Mouse (Mus musculus) CH12.LX (cell line): ENCODE results near the gene Wdr47. TPM values are rescaled to one million over a fixed set of nuclear protein-coding genes. Genes with fewer than 3 reads are reported as not detected.

Experiments used
- DNase-seq: peaks from one replicate; pipeline ENCODE4 v3.0.0-alpha.2; 2013; ENCODE audit errors: extremely low read depth
- H3K27ac ChIP-seq: 2 replicates; pipeline ENCODE4 v1.5.1; 2012; ENCODE audit warnings: low read depth, mild to moderate bottlenecking, control low read depth, moderate library complexity; ENCODE audit not compliant: insufficient read depth
- H3K27me3 ChIP-seq: replicated peaks from 2 replicates; pipeline ENCODE3; 2012; ENCODE audit warnings: inconsistent platforms
- H3K36me3 ChIP-seq, 2 experiments: replicated peaks in 1 of 2; 2 replicates each; pipeline versions ENCODE3 to v1.6.1; 2012; ENCODE audit warnings: inconsistent platforms in 1 of 2, low read length in 1 of 2, mild to moderate bottlenecking in 1 of 2, mixed read lengths in 1 of 2, moderate library complexity in 1 of 2; ENCODE audit not compliant: control insufficient read depth in 1 of 2, insufficient read depth in 1 of 2
- H3K4me1 ChIP-seq, 2 experiments: 2 replicates each; pipeline ENCODE4 v1.6.1; 2012; ENCODE audit warnings: inconsistent platforms in 1 of 2, moderate library complexity in 1 of 2; ENCODE audit not compliant: insufficient read depth in 2 of 2, control insufficient read depth in 1 of 2
- H3K4me2 ChIP-seq: 2 replicates; pipeline ENCODE4 v1.6.1; 2012; ENCODE audit warnings: low read depth, mild to moderate bottlenecking, control low read depth; ENCODE audit not compliant: poor library complexity, insufficient read depth, severe bottlenecking
- H3K4me3 ChIP-seq, 3 experiments: fragments of 150-350 bp in 1 of 3; sonication (generic) in 1 of 3; replicated peaks in 1 of 3; 2 replicates each; pipeline versions ENCODE3 to v1.5.1; 2011 to 2012; ENCODE audit warnings: low read depth in 2 of 3, low read length in 2 of 3, mild to moderate bottlenecking in 2 of 3, moderate library complexity in 2 of 3, control low read depth in 1 of 3, improper control_type of control experiment in 1 of 3, inconsistent platforms in 1 of 3, mixed read lengths in 1 of 3; ENCODE audit not compliant: poor library complexity in 1 of 3
- H3K79me2 ChIP-seq: replicated peaks from 2 replicates; pipeline ENCODE4 v1.6.1; 2012; ENCODE audit warnings: mild to moderate bottlenecking, moderate library complexity; ENCODE audit not compliant: control insufficient read depth, poor library complexity, insufficient read depth, severe bottlenecking; ENCODE audit errors: extremely low read depth
- H3K9ac ChIP-seq: 2 replicates; pipeline ENCODE4 v1.6.1; 2012; ENCODE audit warnings: low read depth, mild to moderate bottlenecking, control low read depth, moderate library complexity; ENCODE audit not compliant: insufficient read depth
- H3K9me3 ChIP-seq: replicated peaks from 2 replicates; pipeline ENCODE3; 2012; ENCODE audit warnings: low read length, inconsistent platforms, mixed read lengths
- CHD2 ChIP-seq: IDR thresholded peaks from 2 replicates; pipeline ENCODE4 v1.6.1; 2011; ENCODE audit warnings: low read length, improper control_type of control experiment
- EP300 ChIP-seq: IDR thresholded peaks from 2 replicates; pipeline ENCODE4 v1.6.1; 2011; ENCODE audit warnings: low read length, improper control_type of control experiment
- ETS1 ChIP-seq: conservative IDR thresholded peaks from 2 replicates; pipeline ENCODE4 v1.6.1; 2012; ENCODE audit warnings: low read depth, mild to moderate bottlenecking, inconsistent platforms, low read length, improper control_type of control experiment, moderate library complexity
- GABPA ChIP-seq: IDR thresholded peaks from 2 replicates; pipeline ENCODE4 v1.6.1; 2012; ENCODE audit warnings: low read depth, low read length, improper control_type of control experiment, inconsistent platforms; ENCODE audit not compliant: insufficient replicate concordance
- HCFC1 ChIP-seq: IDR thresholded peaks from 2 replicates; pipeline ENCODE4 v1.6.1; 2012; ENCODE audit warnings: low read depth, mild to moderate bottlenecking, inconsistent platforms, low read length, improper control_type of control experiment
- MAFK ChIP-seq: IDR thresholded peaks from 2 replicates; pipeline ENCODE4 v1.6.1; 2011; ENCODE audit warnings: low read length, improper control_type of control experiment; ENCODE audit not compliant: insufficient replicate concordance
- MEF2A ChIP-seq: IDR thresholded peaks from 2 replicates; pipeline ENCODE4 v1.6.1; 2014; ENCODE audit warnings: low read depth, mild to moderate bottlenecking, inconsistent platforms, low read length, improper control_type of control experiment, borderline replicate concordance
- MXI1 ChIP-seq: IDR thresholded peaks from 2 replicates; pipeline ENCODE4 v1.6.1; 2011; ENCODE audit warnings: mild to moderate bottlenecking, low read depth, low read length, improper control_type of control experiment
- PAX5 ChIP-seq: IDR thresholded peaks from 2 replicates; pipeline ENCODE4 v1.6.1; 2012; ENCODE audit warnings: low read length, inconsistent platforms, mixed read lengths
- POLR2A ChIP-seq: IDR thresholded peaks from 2 replicates; pipeline ENCODE4 v1.6.1; 2011; ENCODE audit warnings: low read depth, mild to moderate bottlenecking, improper control_type of control experiment, low read length
- RCOR1 ChIP-seq: conservative IDR thresholded peaks from 2 replicates; pipeline ENCODE4 v1.6.1; 2012; ENCODE audit warnings: low read depth, mild to moderate bottlenecking, inconsistent platforms, low read length, improper control_type of control experiment
- SIN3A ChIP-seq: IDR thresholded peaks from 2 replicates; pipeline ENCODE4 v1.6.1; 2012; ENCODE audit warnings: low read length, improper control_type of control experiment, inconsistent platforms
- TBP ChIP-seq: conservative IDR thresholded peaks from 2 replicates; pipeline ENCODE4 v1.6.1; 2011; ENCODE audit warnings: low read depth, low read length, improper control_type of control experiment
- ZKSCAN1 ChIP-seq: IDR thresholded peaks from 2 replicates; pipeline ENCODE4 v1.6.1; 2012; ENCODE audit warnings: low read depth, inconsistent platforms, low read length, improper control_type of control experiment, borderline replicate concordance
- ZMIZ1 ChIP-seq: IDR thresholded peaks from 2 replicates; pipeline ENCODE4 v1.6.1; 2012; ENCODE audit warnings: low read depth, mild to moderate bottlenecking, inconsistent platforms, low read length, improper control_type of control experiment
- ZNF384 ChIP-seq: IDR thresholded peaks from 2 replicates; pipeline ENCODE4 v1.6.1; 2012; ENCODE audit warnings: low read depth, low read length, improper control_type of control experiment, inconsistent platforms
- dilution Hi-C: fragments of 300-500 bp; cut with MboI; formaldehyde crosslinking; loops from 2 replicates; pipeline ENCODE4 v1.14.3; 2020; ENCODE audit warnings: low sequenced_read_pairs; ENCODE audit not compliant: extremely low pct_unique_long_range_greater_than_20kb, extremely low pct_ligation_motif_present
- in situ Hi-C: fragments of 300-500 bp; cut with MboI; formaldehyde crosslinking; loops from 3 replicates; pipeline ENCODE4 v1.14.3; 2019; ENCODE audit warnings: low sequenced_read_pairs, low pct_ligation_motif_present, low pct_unique_long_range_greater_than_20kb, mixed read lengths
- polyA plus RNA-seq: library from polyadenylated mRNA; unstranded; fragments of >175 nt; gene quantifications from 2 replicates; pipeline ENCODE4 v1.2.1, GENCODE M21; 2012; ENCODE audit warnings: low read depth; ENCODE audit not compliant: insufficient read length
- total RNA-seq, 2 experiments: library from RNA; depleted of rRNA; stranded (reverse); fragments of 300-350 nt in 1 of 2; fragments of >200 nt in 1 of 2; gene quantifications; 2 replicates each; pipeline ENCODE4 v1.2.3; 2012 to 2014

Wdr47 gene
- total and polyA plus RNA-seq, 3 experiments, result 1.7 to 4.6 (median 2.2) TPM

- dilution Hi-C loops, result no loop called here
- H3K4me1 ChIP-seq, result peaks cover 3 to 16% of the 10 kb centered on the region in 2 experiments; a peak in 2 of 4 replicates
- no peaks in the 10 kb centered on the region for H3K27me3 ChIP-seq
- peaks cover 4% of the 10 kb centered on the region for H3K9me3 ChIP-seq
- TF ChIP-seq SIN3A (0 out of 2 replicates have a peak, but pooled peaks have one; percentile 27), HCFC1 (no peak)
- H3K36me3 ChIP-seq, result peaks cover 3 to 14% of the 10 kb centered on the region in 2 experiments
- peaks cover 15% of the 10 kb centered on the region for H3K79me2 ChIP-seq
- no peak overlapping the region for H3K27ac ChIP-seq
- in situ Hi-C loops, result loop anchor here (25.0 kb wide), 1 partner anchor 408 kb away; no protein-coding TSS in a partner anchor
- H3K4me2 ChIP-seq, result peak overlapping the region; percentile 97
- DNase-seq, result peak; percentile 17
- peak overlapping the region; percentile 75 for H3K9ac ChIP-seq
- peak overlapping the region; percentile 55 to 89 (median 80) for H3K4me3 ChIP-seq
Observed at GRCm38 (mm10) chr3:108654566-108654965, 63.5 kb downstream of the Wdr47 start.

- Histone ChIP-seq H3K9ac (no peak overlapping the region), H3K4me1 (peaks cover 3 to 16% of the 10 kb centered on the region in 2 experiments; a peak in 2 of 4 replicates), H3K27me3 (no peaks in the 10 kb centered on the region), H3K4me3 (no peak overlapping the region), H3K4me2 (no peak overlapping the region), H3K36me3 (peaks cover 3 to 21% of the 10 kb centered on the region in 2 experiments), H3K79me2 (peaks cover 15% of the 10 kb centered on the region), H3K9me3 (peaks cover 1% of the 10 kb centered on the region), H3K27ac (no peak overlapping the region)
- DNase-seq, result no peak
- TF ChIP-seq MXI1 (no peak), MAFK (no peak), MEF2A (no peak), ZMIZ1 (no peak), TBP (no peak), ZKSCAN1 (no peak), RCOR1 (no peak), ETS1 (no peak), ZNF384 (no peak), POLR2A (no peak), CHD2 (no peak), EP300 (no peak), GABPA (no peak), PAX5 (no peak)
- in situ Hi-C loops (loop anchor here (25.0 kb wide), 1 partner anchor 407 kb away; no protein-coding TSS in a partner anchor), dilution Hi-C loops (no loop called here)
Observed at GRCm38 (mm10) chr3:108655486-108655885, 64.4 kb downstream of the Wdr47 start.
